Mouse (Mus musculus) lung, postnatal 10 days (tissue): Measurements from ENCODE around the gene Olfr728.

Experiments used
- DNase-seq: peaks from one replicate; pipeline ENCODE4 v3.0.0; 2021

Olfr728 gene

DNA sequence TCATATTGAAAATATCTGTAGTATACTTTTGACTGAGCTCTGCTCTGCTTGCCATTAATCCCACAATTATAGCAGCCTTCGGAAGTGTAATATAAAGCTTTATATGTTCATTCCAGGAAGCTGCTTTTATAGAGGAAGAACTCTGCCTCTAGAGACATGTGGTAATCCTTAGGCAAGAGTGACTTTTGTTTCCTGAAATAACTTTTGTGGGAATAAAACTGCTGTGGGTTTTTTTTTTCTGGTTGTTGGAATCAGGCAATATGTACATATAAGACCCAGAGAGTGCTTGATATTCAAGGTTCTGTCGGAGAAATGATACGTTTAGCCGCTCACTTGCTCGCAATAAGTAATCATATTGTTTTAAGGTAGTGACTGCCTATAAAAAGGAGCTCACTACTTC, at the start of gene Olfr728:
Olfr728 (minus strand) TSS at position 101 of the 400 bp plus-strand sequence.
- no peak for DNase-seq

DNA sequence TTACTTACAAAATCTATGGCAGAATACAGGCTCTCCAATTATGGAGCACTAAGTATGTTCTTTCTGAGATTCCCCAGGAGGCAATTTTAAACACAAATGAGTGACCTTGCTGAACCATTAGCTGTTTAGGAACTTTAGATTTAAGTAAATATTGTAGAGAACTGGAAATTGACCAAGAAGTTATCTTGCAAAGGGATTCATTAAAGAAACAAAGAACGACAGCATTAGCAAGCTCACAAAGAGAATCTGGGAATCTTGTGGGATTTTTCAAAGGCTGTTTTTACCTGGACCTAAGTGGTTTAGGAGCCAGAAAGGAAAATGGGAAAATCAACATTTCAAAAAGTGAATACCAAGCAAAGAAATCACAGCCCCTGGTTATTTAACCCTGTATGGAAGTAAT, 45.6 kb upstream of the Olfr728 start, which contains the start of gene Olfr730:
Olfr730 (minus strand) TSS at position 101 of the 400 bp plus-strand sequence.
- DNase-seq, result no peak

DNA sequence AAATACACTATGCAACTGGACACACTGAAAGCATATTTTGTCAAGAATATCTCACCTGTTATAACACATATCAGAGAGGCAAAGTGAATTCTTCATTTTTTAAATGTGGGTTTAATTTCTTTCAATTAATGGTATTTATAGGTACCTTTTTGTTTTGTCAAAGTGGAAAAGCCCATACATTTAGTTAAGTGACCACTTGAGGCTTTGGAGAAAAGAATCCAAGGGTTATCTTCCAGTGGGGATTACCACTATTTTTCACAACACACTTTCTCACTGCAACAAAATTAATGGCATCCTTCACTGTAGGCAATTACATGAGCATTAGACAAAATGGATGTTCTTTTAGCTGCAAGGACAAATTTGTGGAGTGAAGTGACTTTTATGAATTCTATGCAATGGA, 10.3 kb upstream of the Olfr728 start, which contains the start of gene Olfr729:
Olfr729 (minus strand) TSS at position 101 of the 400 bp plus-strand sequence.
- DNase-seq, result no peak

DNA sequence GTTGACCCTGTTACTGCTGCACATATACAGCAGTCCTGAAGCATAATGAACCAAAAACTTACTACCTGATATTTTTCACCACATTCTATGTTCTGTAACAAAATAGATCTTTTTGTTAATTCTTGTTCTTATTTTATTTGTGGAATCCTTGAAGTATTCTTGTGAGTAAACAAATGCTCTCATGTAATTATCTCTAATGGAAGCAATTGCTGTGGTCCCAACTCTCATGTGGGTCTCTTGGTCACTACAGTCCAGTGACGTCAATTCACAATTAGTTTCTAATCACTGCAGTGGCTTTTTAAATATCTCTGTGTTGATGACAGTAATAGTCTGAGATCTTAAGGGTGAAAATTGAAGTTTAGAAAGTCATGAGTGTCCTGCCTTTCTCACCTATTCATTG, 19.6 kb downstream of the Olfr728 start, which contains the start of gene Olfr727:
Olfr727 (plus strand) TSS at position 301 of the 400 bp plus-strand sequence.
- no peak for DNase-seq

DNA sequence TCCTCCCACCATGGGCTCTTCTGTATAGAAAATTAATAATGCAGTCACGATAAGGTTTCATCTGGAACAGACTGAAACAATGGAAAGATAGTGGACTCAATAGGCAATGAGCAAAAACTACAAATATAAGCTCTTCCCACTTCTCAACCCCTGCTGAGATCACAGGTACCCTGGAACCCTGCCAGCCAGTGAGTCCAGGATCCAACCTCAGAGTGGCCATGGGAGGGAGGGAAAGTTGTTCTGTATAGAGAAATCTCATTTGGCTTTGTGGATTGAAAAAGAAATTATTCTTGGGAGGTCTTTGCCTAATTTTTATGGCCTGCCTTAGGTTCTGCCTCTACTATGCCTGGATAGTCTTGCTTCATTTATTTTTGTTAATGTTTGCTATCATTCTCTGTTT, 51.6 kb downstream of the Olfr728 start, which contains the start of gene Olfr726:
Olfr726 (minus strand) TSS at position 101 of the 400 bp plus-strand sequence.
- DNase-seq, result no peak
